Mouse (Mus musculus) embryonic facial prominence, embryonic 15.5 days (tissue): ENCODE measurements around the gene Ctsw. TPM values are rescaled to one million over a fixed set of nuclear protein-coding genes. Genes with fewer than 3 reads are reported as not detected.

ENCODE experiments used
- ATAC-seq: fragments of 200-750 bp; cut with Nextera tagmentation; 2 replicates; pipeline ENCODE4 v1.8.0; 2017; ENCODE audit warnings: low read depth, moderate TSS enrichment; ENCODE audit not compliant: insufficient number of reproducible peaks, low FRiP score, low TSS enrichment
- H3K27ac ChIP-seq: fragments of 300-500 bp; sonication (generic); replicated peaks from 2 replicates; pipeline ENCODE4 v1.5.1; 2015; ENCODE audit warnings: mild to moderate bottlenecking, inconsistent platforms
- H3K27me3 ChIP-seq: fragments of 300-500 bp; sonication (generic); 2 replicates; pipeline ENCODE4 v1.6.1; 2015; ENCODE audit warnings: inconsistent platforms
- H3K36me3 ChIP-seq: fragments of 300-500 bp; sonication (generic); 2 replicates; pipeline ENCODE4 v1.6.1; 2015; ENCODE audit warnings: mild to moderate bottlenecking, inconsistent platforms
- H3K4me1 ChIP-seq: fragments of 300-500 bp; sonication (generic); 2 replicates; pipeline ENCODE4 v1.6.1; 2015; ENCODE audit warnings: inconsistent platforms
- H3K4me2 ChIP-seq: fragments of 300-500 bp; sonication (generic); replicated peaks from 2 replicates; pipeline ENCODE4 v1.6.1; 2015; ENCODE audit warnings: mild to moderate bottlenecking, inconsistent platforms
- H3K4me3 ChIP-seq: fragments of 300-500 bp; sonication (generic); replicated peaks from 2 replicates; pipeline ENCODE4 v1.5.1; 2015; ENCODE audit warnings: mild to moderate bottlenecking, inconsistent platforms
- H3K9ac ChIP-seq: fragments of 300-500 bp; sonication (generic); 2 replicates; pipeline ENCODE4 v1.6.1; 2015; ENCODE audit warnings: inconsistent platforms
- H3K9me3 ChIP-seq: fragments of 300-500 bp; sonication (generic); replicated peaks from 2 replicates; pipeline ENCODE4 v1.6.1; 2016; ENCODE audit warnings: inconsistent platforms
- WGBS: fragments of 180-500 bp; shearing (Covaris S2); methylation state at CpG from one replicate; pipeline ENCODE4 v1.1.7; 2015; 5-methylcytosine and 5-hydroxymethylcytosine counted together
- polyA plus RNA-seq: library from polyadenylated mRNA; unstranded; fragments of >200 nt; fragmentation: Nextera tagmentation; extraction: Ambion mirVana; gene quantifications from 2 replicates; pipeline ENCODE4 v1.2.1, GENCODE M21; 2015

Ctsw gene
- polyA plus RNA-seq, 1 experiment from 2014 or later = 1.4 TPM

DNA sequence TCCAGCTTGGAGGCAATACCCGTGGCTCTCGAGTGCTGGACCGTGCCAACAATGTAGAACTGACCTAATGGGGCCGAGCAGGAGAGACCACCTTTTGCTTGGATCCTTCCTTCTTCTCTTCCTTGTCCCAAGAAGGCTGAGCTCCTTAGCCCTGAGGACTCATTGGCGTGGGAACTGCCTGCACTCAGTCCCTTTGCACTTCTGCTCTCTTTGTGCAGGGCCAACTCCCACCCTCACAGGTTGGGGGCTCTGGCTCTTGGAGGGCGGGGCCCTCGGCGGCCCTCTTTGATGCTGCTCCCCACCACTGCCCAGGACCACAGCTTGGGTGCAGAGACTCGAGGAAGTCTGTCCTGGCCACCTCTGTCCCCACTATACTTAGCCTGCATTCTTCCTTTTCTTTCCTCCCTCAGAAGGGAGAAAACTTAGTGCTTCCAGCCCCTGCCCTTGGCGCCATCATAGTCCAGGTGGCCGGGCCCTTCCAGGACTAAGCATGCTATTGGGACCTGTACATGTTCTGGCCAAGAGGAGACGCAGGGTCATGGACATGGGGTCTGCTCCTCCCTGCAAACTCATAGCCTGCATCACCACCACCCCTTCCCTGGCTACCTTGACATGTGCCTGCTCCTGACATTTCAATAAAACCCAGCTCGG is 41.5 kb downstream of the Ctsw start:
- 88% methylated on average over 13 of the region's 13 CpGs for WGBS
- peak overlapping the region; percentile 87; the same call in 1 of the 2 replicates for H3K4me3 ChIP-seq
- H3K27ac ChIP-seq = 0 out of 2 replicates have a peak overlapping the region, but pooled peaks have one; percentile 2
- peaks cover 40% of the 10 kb centered on the region for H3K4me1 ChIP-seq
- peak overlapping the region; percentile 75 for H3K4me2 ChIP-seq
- ATAC-seq = no peak
- no peaks in the 10 kb centered on the region for H3K27me3 ChIP-seq
- H3K36me3 ChIP-seq = peaks cover 27% of the 10 kb centered on the region
- H3K9ac ChIP-seq = peak overlapping the region; percentile 89; the same call in 1 of the 2 replicates
- H3K9me3 ChIP-seq = no peaks in the 10 kb centered on the region

DNA sequence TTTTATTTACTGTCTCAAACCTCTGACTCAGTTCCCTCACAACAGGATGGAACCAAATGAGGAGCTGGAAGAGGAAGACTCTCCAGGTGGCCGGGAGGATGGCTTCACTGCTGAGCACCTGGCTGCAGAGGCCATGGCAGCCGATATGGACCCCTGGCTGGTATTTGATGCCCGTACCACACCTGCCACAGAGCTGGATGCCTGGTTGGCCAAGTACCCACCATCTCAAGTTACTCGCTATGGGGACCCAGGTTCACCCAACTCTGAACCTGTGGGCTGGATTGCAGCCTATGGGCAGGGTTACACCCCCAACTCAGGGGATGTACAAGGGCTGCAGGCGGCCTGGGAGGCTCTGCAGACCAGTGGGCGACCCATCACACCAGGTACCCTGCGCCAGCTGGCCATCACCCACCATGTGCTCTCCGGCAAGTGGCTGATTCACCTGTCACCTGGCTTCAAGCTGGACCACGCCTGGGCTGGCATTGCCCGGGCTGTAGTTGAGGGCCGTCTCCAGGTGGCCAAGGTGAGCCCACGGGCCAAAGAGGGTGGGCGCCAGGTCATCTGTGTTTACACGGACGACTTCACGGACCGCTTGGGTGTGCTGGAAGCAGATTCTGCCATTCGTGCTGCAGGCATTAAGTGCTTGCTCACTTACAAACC is 42.3 kb downstream of the Ctsw start:
- H3K9me3 ChIP-seq = no peaks in the 10 kb centered on the region
- no peaks in the 10 kb centered on the region for H3K27me3 ChIP-seq
- peak overlapping the region; percentile 89 for H3K9ac ChIP-seq
- no peak for ATAC-seq
- 87% methylated on average over 18 of the region's 18 CpGs for WGBS
- peaks cover 33% of the 10 kb centered on the region for H3K36me3 ChIP-seq
- peak overlapping the region; percentile 75 for H3K4me2 ChIP-seq
- peaks cover 41% of the 10 kb centered on the region for H3K4me1 ChIP-seq
- peak overlapping the region; percentile 87 for H3K27ac ChIP-seq
- peak overlapping the region; percentile 87 for H3K4me3 ChIP-seq

DNA sequence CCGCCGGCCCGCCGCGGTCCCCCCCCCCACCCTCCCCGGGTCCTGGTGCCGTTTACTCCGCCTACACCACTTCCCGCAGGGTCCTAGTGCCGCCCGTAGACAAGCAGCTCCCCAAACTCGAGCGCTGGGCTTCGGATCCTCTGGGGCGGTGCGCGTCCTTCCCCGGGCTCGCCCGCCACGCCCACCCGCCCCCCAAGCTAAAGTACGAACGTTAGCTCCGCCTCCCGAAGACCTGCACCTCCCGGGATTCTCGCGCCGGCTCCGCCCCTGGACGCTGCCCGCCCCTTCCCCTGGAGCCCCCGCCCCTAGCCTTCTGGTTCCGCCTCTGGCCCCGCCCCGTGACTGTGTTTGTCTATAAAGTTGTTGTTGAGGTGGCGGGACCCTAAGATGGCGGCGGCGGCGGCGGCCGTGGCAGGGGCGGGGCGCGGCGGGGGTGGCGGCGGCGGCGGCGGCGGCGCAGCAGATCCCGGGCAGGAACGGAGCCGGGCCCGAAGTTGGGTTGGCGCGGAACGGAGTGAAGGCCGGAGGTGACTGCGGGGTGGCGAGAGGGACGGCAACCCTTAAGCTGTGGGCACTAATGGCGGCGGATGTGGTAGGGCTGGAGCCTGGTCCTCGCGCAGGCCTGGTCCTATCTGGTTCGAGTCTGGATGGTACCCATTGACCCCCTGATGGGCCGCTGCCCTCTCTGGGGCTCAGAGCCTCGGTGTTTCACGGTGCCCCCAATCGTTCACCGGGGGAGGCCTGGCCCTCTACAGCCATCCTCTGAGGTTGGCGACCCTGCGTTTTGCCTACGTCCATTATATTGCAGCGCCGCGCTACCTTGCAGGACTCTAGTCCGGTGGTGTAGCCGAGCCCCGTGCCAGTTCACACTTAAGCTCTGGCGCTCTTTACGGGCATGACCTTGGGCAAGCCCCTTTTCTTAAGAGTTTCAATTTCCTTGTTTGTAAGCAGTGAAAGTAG is 43.2 kb downstream of the Ctsw start, which contains the start of the genes Drap1 and AI837181:
Gene Drap1 (minus strand): TSS at position 198 of the 960 bp plus-strand sequence.
Gene AI837181 (plus strand): TSS at position 363 of the 960 bp plus-strand sequence.
- H3K9me3 ChIP-seq = no peaks in the 10 kb centered on the region
- ATAC-seq = peak; percentile 94
- H3K27me3 ChIP-seq = no peaks in the 10 kb centered on the region
- H3K9ac ChIP-seq = peak within 1 kb of the TSS; percentile 89
- H3K36me3 ChIP-seq = peaks cover 43% of the 10 kb centered on the region
- H3K4me2 ChIP-seq = peak within 1 kb of the TSS; percentile 75
- peak within 1 kb of the TSS; percentile 94 for H3K27ac ChIP-seq
- H3K4me1 ChIP-seq = peaks cover 41% of the 10 kb centered on the region
- H3K4me3 ChIP-seq = peak within 1 kb of the TSS; percentile 87
- WGBS = under 1% methylated on average over 80 of the region's 87 CpGs

DNA sequence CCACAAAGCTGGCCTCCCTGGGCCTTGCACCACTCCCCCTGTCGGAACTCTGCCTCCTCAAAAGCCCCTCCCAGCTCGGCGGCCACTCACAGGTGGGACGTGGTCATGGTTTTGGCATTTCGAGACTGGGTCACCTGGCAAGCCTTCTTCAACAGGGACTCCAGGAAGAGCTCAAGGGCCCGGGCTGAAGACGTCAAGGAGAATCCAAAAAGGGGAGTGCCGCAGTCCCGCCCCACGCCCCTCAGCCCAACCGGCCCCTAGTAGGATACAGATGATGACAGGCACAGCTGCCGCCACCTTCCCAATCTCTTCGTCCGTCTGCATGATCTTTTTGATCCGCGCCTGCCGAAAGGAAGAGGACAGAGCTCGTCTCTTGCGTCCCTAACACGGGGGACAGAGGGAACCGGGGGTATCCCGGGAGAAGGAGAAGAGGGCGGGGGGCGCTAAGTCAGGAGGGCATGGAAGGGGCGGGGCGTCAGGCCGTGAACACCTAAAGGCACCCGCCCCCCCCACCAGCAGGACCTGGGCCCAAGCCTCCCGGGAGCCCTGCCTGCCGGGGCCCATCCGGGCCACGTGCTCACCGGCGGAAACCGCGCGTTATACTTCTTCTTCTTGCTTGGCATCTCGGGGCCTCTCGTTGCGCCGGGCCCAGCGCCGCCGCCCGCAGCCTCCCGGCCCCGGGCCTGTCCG is 44.1 kb downstream of the Ctsw start:
- WGBS = under 1% methylated on average over 46 of the region's 48 CpGs
- H3K27ac ChIP-seq = peak overlapping the region; percentile 94
- no peaks in the 10 kb centered on the region for H3K9me3 ChIP-seq
- peaks cover 41% of the 10 kb centered on the region for H3K4me1 ChIP-seq
- H3K9ac ChIP-seq = peak overlapping the region; percentile 80
- peak overlapping the region; percentile 75 for H3K4me2 ChIP-seq
- no peaks in the 10 kb centered on the region for H3K27me3 ChIP-seq
- ATAC-seq = peak; percentile 51
- H3K36me3 ChIP-seq = peaks cover 50% of the 10 kb centered on the region
- peak overlapping the region; percentile 87 for H3K4me3 ChIP-seq

DNA sequence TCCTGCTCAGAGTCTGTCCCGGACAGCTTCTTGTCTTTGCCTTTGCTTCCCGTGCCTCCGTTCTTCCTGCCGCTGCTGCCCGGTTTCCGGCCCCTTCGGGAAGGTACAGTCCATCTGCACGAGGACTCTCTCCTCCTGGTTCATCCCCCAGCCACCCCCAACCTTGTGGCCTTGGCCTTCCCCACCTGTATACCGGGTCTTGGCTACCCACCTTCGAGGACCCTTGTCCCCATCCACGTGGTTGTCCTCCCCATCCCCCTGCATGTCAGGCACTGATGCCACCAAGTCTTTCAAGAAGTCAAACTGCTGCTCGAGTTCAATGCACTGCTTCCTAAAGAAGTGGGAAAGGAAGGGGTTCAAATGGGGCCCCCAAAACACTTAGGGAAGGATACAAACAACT is 44.7 kb downstream of the Ctsw start:
- no peaks in the 10 kb centered on the region for H3K27me3 ChIP-seq
- H3K9me3 ChIP-seq = no peaks in the 10 kb centered on the region
- H3K9ac ChIP-seq = peak overlapping the region; percentile 80
- 60% methylated on average over 12 of the region's 12 CpGs for WGBS
- peaks cover 41% of the 10 kb centered on the region for H3K4me1 ChIP-seq
- peak overlapping the region; percentile 87 for H3K4me3 ChIP-seq
- ATAC-seq = no peak
- H3K4me2 ChIP-seq = peak overlapping the region; percentile 75
- H3K27ac ChIP-seq = peak overlapping the region; percentile 94
- peaks cover 50% of the 10 kb centered on the region for H3K36me3 ChIP-seq

DNA sequence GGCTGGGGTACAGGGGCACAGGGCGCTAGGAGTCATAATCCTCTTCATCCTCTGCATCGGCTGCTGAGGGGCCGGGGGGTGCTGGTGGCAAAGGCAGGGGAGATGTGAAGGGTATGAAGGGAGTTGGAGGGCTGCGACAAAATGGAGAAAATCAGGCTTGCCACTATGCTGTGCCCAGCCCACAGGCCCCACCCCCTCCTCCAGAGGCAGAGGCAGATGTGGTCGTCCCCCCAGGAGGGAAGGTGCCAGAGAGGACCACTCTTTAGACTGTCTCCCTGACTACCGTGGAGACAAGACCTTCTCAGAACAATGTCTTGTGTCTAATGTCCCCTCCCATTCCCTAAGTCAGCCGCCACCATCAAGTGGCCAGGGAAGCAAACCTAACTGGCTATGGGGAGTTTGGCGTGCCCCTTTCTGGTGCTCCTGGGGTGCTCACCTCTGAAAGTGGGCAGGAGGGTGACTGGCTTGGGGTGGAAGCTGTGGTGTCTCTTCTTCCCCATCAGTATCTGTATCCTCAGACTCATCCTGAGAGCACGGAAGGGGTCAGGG is 45.3 kb downstream of the Ctsw start:
- no peak for ATAC-seq
- peak overlapping the region; percentile 87 for H3K4me3 ChIP-seq
- no peak overlapping the region for H3K9ac ChIP-seq
- H3K36me3 ChIP-seq = peaks cover 50% of the 10 kb centered on the region
- 78% methylated on average over 9 of the region's 9 CpGs for WGBS
- H3K9me3 ChIP-seq = no peaks in the 10 kb centered on the region
- H3K4me2 ChIP-seq = peak overlapping the region; percentile 75
- H3K27ac ChIP-seq = peak overlapping the region; percentile 94; the same call in 1 of the 2 replicates
- no peaks in the 10 kb centered on the region for H3K27me3 ChIP-seq
- peaks cover 41% of the 10 kb centered on the region for H3K4me1 ChIP-seq

DNA sequence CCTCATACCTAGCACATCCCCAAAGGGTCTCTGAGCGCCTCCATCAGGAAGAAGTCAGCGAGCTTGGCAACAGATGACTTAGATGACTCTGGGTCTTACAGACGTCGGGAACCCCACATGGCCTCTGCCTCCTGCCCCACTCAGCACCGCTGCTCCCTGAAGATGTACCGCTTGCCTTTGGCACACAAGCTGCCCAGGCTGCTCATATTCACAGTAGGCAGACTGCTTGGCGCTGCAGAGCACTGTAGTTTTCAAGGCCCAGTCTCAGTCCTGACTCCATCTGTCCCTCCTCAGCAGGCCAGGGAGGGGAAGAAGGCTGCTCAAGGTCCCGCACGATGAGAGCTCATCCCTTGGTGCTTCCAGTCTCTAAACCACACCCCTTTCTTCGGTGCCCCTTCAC is 46.0 kb downstream of the Ctsw start:
- H3K4me3 ChIP-seq = no peak overlapping the region
- H3K9ac ChIP-seq = no peak overlapping the region
- no peaks in the 10 kb centered on the region for H3K27me3 ChIP-seq
- peaks cover 40% of the 10 kb centered on the region for H3K4me1 ChIP-seq
- no peak overlapping the region for H3K27ac ChIP-seq
- ATAC-seq = no peak
- WGBS = 83% methylated on average over 10 of the region's 10 CpGs
- H3K9me3 ChIP-seq = no peaks in the 10 kb centered on the region
- H3K36me3 ChIP-seq = peaks cover 48% of the 10 kb centered on the region
- no peak overlapping the region for H3K4me2 ChIP-seq

DNA sequence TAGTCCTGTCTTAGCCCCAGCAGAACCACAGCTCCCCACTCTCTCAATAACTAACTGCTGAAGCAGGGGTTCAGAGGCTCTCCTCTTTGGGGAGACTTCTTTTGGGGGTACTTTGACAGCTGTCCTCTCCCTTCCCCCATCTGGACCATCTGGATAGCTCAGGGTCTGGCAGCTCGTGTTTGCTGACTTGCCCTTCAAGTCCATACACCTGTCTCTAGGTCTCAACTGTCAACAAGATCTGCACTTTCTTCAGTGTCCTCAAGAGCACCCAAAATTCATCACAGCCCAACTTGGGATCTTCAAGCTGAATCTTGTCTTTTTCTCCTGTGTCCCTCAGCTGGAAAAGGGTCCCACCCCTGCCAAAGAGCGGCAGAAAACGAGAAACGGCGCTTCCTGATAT is 46.5 kb downstream of the Ctsw start:
- no peak overlapping the region for H3K27ac ChIP-seq
- no peaks in the 10 kb centered on the region for H3K27me3 ChIP-seq
- no peak overlapping the region for H3K4me2 ChIP-seq
- H3K9me3 ChIP-seq = no peaks in the 10 kb centered on the region
- H3K9ac ChIP-seq = no peak overlapping the region
- peaks cover 44% of the 10 kb centered on the region for H3K36me3 ChIP-seq
- H3K4me1 ChIP-seq = peaks cover 35% of the 10 kb centered on the region
- no peak overlapping the region for H3K4me3 ChIP-seq
- ATAC-seq = no peak
- WGBS = 81% methylated on average over 5 of the region's 5 CpGs

DNA sequence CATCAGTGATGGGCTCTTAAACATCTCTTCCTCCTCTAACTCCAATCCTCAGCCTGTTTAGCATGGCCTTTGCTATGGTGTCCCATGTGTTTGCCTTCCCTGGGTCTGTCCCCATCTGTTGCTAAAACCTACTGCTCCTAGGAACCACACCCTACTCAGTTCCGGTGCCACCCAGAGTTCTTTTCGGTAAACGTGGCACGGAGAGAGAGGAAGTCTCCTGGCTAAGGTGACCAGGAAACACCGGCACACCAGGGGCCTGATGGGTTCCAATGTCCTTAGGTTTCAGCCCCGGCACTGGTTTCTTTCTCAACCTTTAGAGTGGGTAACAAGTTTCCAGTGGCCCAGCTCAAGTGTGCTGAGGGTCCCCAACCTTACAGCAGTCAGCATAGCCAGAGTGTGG is 47.7 kb downstream of the Ctsw start:
- Histone ChIP-seq H3K4me1 (peaks cover 23% of the 10 kb centered on the region), H3K36me3 (peaks cover 38% of the 10 kb centered on the region), H3K4me3 (no peak overlapping the region), H3K27ac (no peak overlapping the region), H3K9ac (no peak overlapping the region), H3K27me3 (no peaks in the 10 kb centered on the region), H3K9me3 (no peaks in the 10 kb centered on the region), H3K4me2 (no peak overlapping the region)
- ATAC-seq = no peak
- 90% methylated on average over 6 of the region's 6 CpGs for WGBS

DNA sequence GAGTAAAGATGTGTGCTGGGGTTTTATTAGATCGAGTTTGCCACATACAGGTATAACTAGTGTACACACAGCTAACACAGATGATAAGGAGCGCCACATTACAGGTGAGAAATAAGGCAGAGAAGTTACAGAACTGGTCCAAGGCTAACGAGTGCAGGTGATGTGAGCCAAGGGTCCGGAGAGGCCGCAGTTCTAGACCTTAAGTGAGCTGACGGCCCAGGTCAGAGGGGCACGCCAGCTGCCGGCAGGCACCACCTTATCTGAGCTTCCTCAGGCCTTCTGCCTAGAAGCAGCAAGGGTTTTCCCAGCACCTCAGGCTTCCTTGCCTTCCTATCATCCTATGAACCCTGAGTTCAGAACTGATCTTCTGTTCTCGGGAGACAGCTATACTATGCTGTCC is 48.7 kb downstream of the Ctsw start:
- no peaks in the 10 kb centered on the region for H3K9me3 ChIP-seq
- WGBS = 88% methylated on average over 9 of the region's 9 CpGs
- H3K4me3 ChIP-seq = no peak overlapping the region
- peaks cover 23% of the 10 kb centered on the region for H3K4me1 ChIP-seq
- H3K27me3 ChIP-seq = no peaks in the 10 kb centered on the region
- peaks cover 38% of the 10 kb centered on the region for H3K36me3 ChIP-seq
- no peak overlapping the region for H3K4me2 ChIP-seq
- H3K27ac ChIP-seq = no peak overlapping the region
- no peak for ATAC-seq
- H3K9ac ChIP-seq = no peak overlapping the region
